Mouse (Mus musculus) left cerebral cortex, adult 6 months (tissue): ENCODE measurements around the gene Rsg1. TPM values are rescaled to one million over a fixed set of nuclear protein-coding genes. Genes with fewer than 3 reads are reported as not detected.

Source experiments
- long read RNA-seq, 2 experiments: library from polyadenylated mRNA; unstranded; transcript quantifications; one replicate each; pipeline ENCODE4 v2.0.0; 2019 to 2020
- polyA plus RNA-seq: library from polyadenylated mRNA; unstranded; fragments of <200 nt; fragmentation: Nextera tagmentation; gene quantifications from 2 replicates; pipeline ENCODE4 v1.2.3, GENCODE M21; 2021

Gene Rsg1
- polyA plus RNA-seq = 4.0 and 4.5 TPM in 2 replicates
- long read RNA-seq, experiment 1, transcript Rsg1-201 (6 exons, 985 nt) = major isoform, 23 of 27 reads
- long read RNA-seq, experiment 1, partial matches to known transcripts = 0 of 27 reads
- long read RNA-seq, experiment 1, other reads (novel, unspliced or antisense) = 4 of 27 reads
- long read RNA-seq, experiment 2, partial matches to known transcripts = 1 of 3 reads
- long read RNA-seq, experiment 2, other reads (novel, unspliced or antisense) = 2 of 3 reads

DNA sequence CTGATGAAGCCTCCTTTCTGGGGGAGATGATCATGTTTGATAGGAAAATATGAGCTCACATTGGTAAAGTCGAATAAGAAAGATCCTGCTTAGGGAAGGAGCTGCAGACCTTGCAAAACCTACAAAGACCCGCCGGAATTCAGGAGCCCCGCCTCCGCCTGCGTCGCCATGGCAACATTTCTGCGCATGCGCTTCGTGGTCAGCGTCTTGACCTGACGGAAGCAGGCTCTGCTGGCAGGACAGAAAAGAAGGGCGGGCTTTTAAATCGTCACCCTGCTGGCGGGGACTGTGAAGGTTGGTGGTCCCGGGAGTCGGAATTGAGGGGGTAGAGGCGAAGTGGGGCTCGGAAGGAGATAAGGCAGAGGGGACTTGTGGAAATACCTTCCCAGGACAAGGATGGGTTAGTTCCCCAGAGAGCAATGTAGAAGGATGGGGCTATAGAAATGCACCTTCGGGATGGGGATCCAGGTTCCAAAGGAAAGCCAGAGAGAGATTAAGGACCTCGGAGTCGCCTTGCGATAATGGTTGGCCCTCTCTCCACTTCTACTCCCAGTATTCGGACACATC lies at the start of gene Rsg1:
Gene Rsg1 (plus strand): TSS at position 187 of the 567 bp plus-strand sequence.

DNA sequence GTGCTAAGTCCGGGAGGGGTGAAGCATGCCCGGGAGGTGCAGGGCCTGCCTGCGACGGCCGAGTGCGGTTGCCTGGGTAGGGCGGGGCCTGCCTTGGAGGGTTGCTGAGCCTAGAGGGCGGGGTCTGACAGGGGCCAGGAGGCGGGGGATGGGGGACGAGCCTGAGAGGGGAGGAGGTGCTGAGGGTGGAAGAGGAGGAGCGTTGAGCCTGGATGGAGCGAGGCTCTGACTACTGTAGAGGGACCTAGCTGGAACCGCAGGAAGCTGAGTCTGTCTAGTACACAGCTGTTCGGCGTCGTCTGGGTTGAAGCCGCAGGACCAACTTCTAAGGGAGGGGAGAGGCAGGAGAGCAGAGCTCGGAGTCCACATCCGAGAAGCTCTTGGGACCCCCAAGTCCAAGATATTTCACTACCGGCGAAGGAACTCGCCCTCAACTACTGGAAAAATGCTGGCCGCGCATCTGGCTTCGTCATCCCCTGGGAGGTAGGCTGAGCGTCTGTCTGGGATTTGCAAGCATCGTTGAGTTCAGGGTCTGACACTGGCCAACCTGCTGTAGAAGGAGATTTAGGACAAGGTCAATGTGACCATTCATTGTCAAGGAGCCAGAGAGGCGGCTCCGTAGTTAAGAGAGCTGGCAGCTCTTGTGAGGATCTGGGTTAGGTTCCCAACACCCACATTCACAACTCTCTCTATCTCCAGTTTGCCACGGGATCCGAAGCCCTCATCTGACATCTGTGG lies 25.8 kb downstream of the Rsg1 start, which contains the start of gene Arhgef19:
Gene Arhgef19 (plus strand): TSS at position 112 of the 738 bp plus-strand sequence.

Other genes with a start within 250 kb of the Rsg1 start
- gene Atp13a2, start 227.1 kb upstream of the Rsg1 start, polyA plus RNA-seq = 30.7 and 37.4 TPM in 2 replicates
- 2.8 and 4.3 TPM in 2 replicates for gene Mfap2, start 203.5 kb upstream of the Rsg1 start, polyA plus RNA-seq
- 2.4 and 3.1 TPM in 2 replicates for gene Crocc, start 153.4 kb upstream of the Rsg1 start, polyA plus RNA-seq
- gene Necap2, start 135.6 kb upstream of the Rsg1 start, polyA plus RNA-seq = 35.0 and 36.6 TPM in 2 replicates
- gene Spata21, start 125.6 kb upstream of the Rsg1 start, polyA plus RNA-seq = 0.24 and 0.29 TPM in 2 replicates
- gene Szrd1, start 74.2 kb upstream of the Rsg1 start, polyA plus RNA-seq = 11.6 and 18.7 TPM in 2 replicates
- gene Fbxo42, start 66.0 kb upstream of the Rsg1 start, polyA plus RNA-seq = 11.2 TPM in 2 replicates
- gene Arhgef19, start 25.5 kb downstream of the Rsg1 start, polyA plus RNA-seq = 3.6 and 17.0 TPM in 2 replicates
- gene Epha2, start 87.3 kb downstream of the Rsg1 start, polyA plus RNA-seq = 0.07 and 0.16 TPM in 2 replicates
- gene Fam131c, start 154.3 kb downstream of the Rsg1 start, polyA plus RNA-seq = 0.18 and 2.4 TPM in 2 replicates
- gene Clcnka, start 184.8 kb downstream of the Rsg1 start, polyA plus RNA-seq = not detected in 2 replicates
- gene Clcnkb, start 202.1 kb downstream of the Rsg1 start, polyA plus RNA-seq = not detected in 2 replicates
- gene Hspb7, start 206.8 kb downstream of the Rsg1 start, polyA plus RNA-seq = 0.11 and 0.14 TPM in 2 replicates
- gene Srarp, start 222.1 kb downstream of the Rsg1 start, polyA plus RNA-seq = 0.23 and 0.88 TPM in 2 replicates
- 20.1 and 21.6 TPM in 2 replicates for gene Zbtb17, start 230.7 kb downstream of the Rsg1 start, polyA plus RNA-seq